Mouse (Mus musculus) left cerebral cortex, postnatal 14 days (tissue): ENCODE data around the gene Olfr345. TPM values are rescaled to one million over a fixed set of nuclear protein-coding genes. Genes with fewer than 3 reads are reported as not detected.

ENCODE experiments used
- DNase-seq, 2 experiments: peaks; one replicate each; pipeline ENCODE4 v3.0.0; 2021 to 2022; ENCODE audit warnings: low spot score in 2 of 2, mixed read lengths in 1 of 2
- intact Hi-C: fragments of 180-260 bp; cut with DNase I; formaldehyde crosslinking; loops from one replicate; pipeline ENCODE4 v1.15.1; 2025
- long read RNA-seq, 2 experiments: library from polyadenylated mRNA; stranded (forward); transcript quantifications; one replicate each; pipeline ENCODE4 v2.0.0; 2021
- total RNA-seq, 2 experiments: library from RNA; stranded (reverse); gene quantifications; 2 replicates each; pipeline ENCODE4 v1.2.3; 2021

Olfr345 gene
- not detected for total RNA-seq
- long read RNA-seq, experiment 1 = 0 reads
- long read RNA-seq, experiment 2 = 0 reads

DNA sequence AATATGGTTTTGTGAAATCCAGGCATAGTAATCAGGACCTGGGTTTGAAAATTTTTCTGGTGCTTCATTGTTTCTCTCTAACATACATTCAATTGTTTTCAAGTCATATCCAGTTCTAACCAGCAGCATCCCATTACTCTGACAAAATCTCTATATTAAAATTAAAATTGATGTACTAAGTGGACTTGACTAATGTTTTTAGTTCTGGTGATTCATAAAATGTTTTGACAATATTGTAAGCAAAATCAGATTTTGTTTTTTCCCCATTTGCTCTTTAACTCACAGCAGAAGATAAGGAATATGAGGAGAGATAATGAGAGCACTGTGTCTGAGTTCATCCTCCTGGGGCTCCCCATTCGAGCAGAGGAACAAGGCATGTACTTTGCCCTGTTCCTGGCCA, at the start of gene Olfr345:
Gene Olfr345, plus strand, starts transcription at position 301 of the 400 bp plus-strand sequence.
- intact Hi-C loops = no loop called here
- DNase-seq = no peak

DNA sequence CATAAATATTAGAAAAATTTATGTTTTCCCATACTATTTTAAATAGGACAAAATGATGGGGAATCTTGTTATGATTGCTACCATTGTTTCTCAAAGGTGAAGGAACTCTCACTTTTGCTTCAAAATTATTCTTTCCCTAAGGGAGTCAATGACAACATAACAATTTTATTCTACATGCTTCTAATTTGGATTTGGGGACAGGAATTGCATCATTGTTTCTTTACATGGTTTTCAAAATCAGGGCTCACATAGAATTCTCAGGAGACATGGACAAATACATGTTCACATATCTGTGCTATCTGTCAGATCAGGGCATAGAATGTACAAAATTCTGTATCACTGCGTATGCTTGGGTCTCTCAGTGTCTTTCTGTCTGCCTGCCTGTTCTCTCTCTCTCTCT, 45.6 kb downstream of the Olfr345 start, which contains the start of gene Olfr346:
Gene Olfr346, plus strand, starts transcription at position 301 of the 400 bp plus-strand sequence.
- intact Hi-C loops = no loop called here
- no peak for DNase-seq

Other genes with a start within 250 kb of the Olfr345 start
- gene Olfr339, start 221.1 kb upstream of the Olfr345 start, total RNA-seq = not detected
- gene Olfr340, start 187.5 kb upstream of the Olfr345 start, total RNA-seq = not detected
- not detected for gene Olfr341, start 157.6 kb upstream of the Olfr345 start, total RNA-seq
- not detected for gene Olfr342, start 115.0 kb upstream of the Olfr345 start, total RNA-seq
- gene Olfr344, start 73.4 kb upstream of the Olfr345 start, total RNA-seq = under 1 TPM in 1 of 2 experiments, not detected in 1; 0.04 TPM
- not detected for gene Olfr346, start 45.7 kb downstream of the Olfr345 start, total RNA-seq
- not detected for gene Olfr347, start 91.9 kb downstream of the Olfr345 start, total RNA-seq
- gene Olfr348, start 144.2 kb downstream of the Olfr345 start, total RNA-seq = not detected
- not detected for gene Olfr50, start 150.5 kb downstream of the Olfr345 start, total RNA-seq
- not detected for gene Olfr3, start 177.0 kb downstream of the Olfr345 start, total RNA-seq
- gene Olfr350, start 206.3 kb downstream of the Olfr345 start, total RNA-seq = not detected
- gene Olfr351, start 222.6 kb downstream of the Olfr345 start, total RNA-seq = not detected
- gene Olfr352, start 228.4 kb downstream of the Olfr345 start, total RNA-seq = not detected